Mouse (Mus musculus) A20 (cell line): Measurements from ENCODE around the gene Prx.

Experiments used
- DNase-seq: peaks from one replicate; pipeline ENCODE4 v3.0.0-alpha.2; 2011; ENCODE audit warnings: low read depth, low spot score

Prx gene

DNA sequence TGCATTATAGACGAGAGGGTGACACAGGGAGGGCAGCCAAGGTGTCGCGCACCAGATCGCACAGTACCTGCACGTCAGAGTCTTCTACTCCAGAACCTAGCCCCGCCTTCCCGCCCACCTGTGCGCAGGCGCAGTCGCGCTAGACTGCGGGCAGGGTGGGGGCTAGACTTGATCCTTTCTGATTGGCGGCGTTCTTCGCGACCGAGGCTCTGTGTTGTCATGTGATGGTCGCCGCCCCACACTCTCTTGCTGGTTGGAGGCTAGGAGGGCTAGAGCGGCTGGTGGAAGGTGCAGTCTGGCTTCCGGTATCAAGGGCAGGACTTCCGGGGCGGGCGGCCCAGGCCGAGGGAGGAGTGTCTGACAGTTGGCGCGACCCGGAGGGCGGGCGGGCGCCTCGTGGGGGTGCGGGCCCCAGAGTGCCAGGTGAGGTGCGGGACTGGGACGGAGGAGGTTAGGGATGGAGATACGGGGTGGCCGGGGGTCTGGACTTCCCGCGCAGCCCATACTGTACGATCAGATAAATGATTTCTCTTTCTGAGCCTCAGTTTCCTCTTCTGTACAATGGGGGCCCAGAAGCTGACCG lies 53.9 kb downstream of the Prx start, which contains the start of the genes Pld3 and 2310022A10Rik:
Pld3 (minus strand) TSS at position 288 of the 583 bp plus-strand sequence.
2310022A10Rik (plus strand) TSS at position 303 of the 583 bp plus-strand sequence.
- peak; percentile 98 for DNase-seq

DNA sequence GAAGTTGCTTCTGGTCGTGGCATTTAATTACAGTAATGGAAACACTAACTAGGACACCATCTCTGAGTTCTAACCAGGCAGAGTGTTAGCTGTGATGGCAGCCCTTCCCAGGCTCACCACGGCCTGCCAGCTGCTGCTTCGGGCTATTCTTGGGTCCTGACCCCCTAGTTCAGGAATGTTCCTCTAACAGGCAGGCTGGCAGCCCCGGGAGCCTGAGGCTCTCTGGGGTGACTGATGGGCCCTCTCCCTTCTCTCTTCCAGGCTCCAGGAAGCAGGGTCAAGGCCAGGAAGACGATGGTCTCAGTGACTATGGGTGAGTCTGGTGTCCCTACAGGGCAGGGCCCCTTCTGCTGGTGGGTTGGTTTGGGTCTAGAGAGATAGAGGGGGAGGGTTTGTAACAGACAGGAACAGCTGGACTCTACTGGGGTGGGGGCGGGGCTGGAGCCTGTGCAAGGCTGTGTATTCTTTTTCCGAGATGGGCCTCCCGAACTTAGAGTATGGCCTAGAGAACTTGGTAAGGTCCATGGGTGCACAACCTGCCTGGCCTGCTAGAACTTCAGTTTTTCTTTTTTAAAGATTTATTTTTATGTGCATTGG lies 61.3 kb downstream of the Prx start:
- DNase-seq, result no peak

DNA sequence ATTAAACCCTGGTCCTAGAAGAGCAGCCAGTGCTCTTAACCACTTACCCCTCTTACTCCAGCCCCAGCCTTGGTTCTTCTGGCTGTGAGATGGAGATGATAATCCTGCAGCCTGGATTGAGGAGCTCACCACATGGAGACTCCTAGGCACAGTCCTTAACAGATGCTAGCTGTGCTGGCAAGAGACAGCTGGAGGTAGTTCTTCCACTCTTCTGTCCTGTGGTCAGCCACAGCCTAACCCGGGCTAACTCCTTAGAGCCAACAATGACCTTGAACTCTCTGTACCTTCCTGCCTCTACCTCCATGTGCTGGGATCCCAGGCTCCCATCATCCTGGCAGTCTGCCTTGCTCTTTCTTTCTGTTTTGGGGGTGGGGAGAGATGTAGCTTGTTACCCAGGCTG lies 61.9 kb downstream of the Prx start:
- no peak for DNase-seq
